Comparison of ENCODE assay signal across 8 mouse cellular contexts in the genomic region with DNA sequence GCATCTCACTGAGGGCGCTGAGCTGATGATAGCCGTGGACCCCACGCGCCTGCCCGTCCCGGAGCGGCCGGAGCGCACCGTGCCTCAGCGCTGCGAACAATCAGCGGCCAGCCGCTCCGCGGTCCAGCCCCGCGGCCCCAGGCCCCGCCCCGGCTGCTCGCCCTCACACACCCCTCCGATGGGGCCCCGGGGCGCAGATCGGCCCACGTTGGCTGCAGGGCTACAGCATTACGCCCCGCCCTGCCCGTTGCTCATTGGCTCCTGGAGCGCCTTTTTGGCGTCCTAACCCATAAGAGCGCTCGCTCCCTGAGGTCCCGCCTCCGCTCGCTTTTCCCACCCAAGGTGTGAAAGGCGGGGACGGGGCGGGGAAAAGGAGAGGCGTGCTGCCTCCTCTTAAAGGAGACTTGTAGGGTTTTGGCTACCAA. TPM values are rescaled to one million over a fixed set of nuclear protein-coding genes. Genes with fewer than 3 reads are reported as not detected.
DNase-seq lines count a peak whose midpoint lies in the region; ATAC-seq and TF ChIP-seq lines count a peak whose summit lies in the region.

A gene (minus strand): TSS at position 92 of the 425 bp plus-strand sequence.

- DNase-seq in CD4-positive, CD25-positive, alpha-beta regulatory T cell, adult 2 months (ENCODE audit: low read depth, low spot score) = peak; percentile 98
- DNase-seq in c-Kit-positive CD71-negative TER-119-negative erythroid progenitor cells, embryonic 14.5 days (ENCODE audit: low read depth) = peak; percentile 94
- peak; percentile 98 for DNase-seq in fibroblast of lung, adult 2 months (ENCODE audit: low read depth)
- peak; percentile 99 for DNase-seq in kidney, postnatal 0 days (ENCODE audit: low spot score)
- DNase-seq in liver, adult 2 months (ENCODE audit: extremely low read depth, low read depth, low spot score) = peak; percentile 92
- peak; percentile 91 to 95 for DNase-seq in spleen, postnatal 36 days (ENCODE audit: low spot score in 2 of 2)

- H3K36me3 ChIP-seq in heart, embryonic 13.5 days = no peaks in the 10 kb centered on the region
- H3K36me3 ChIP-seq in kidney, postnatal 0 days (ENCODE audit: insufficient read depth, low read length) = no peaks in the 10 kb centered on the region
- no peaks in the 10 kb centered on the region for H3K36me3 ChIP-seq in liver, adult 2 months (ENCODE audit: control insufficient read depth, insufficient read depth, low read length)

- no peak for TF ChIP-seq CTCF in kidney, postnatal 0 days (IDR thresholded peaks at IDR 0.05; ENCODE audit: low read depth)
- TF ChIP-seq CTCF in liver, adult 2 months (IDR thresholded peaks at IDR 0.05; ENCODE audit: low read depth, low read length) = no peak

- peaks cover 22% of the 10 kb centered on the region for H3K79me2 ChIP-seq in liver, adult 2 months (ENCODE audit: control insufficient read depth, insufficient read depth, low read length)

- peak; percentile 96 for TF ChIP-seq POLR2A in liver, adult 2 months (IDR thresholded peaks at IDR 0.05; ENCODE audit: extremely low read depth, insufficient read depth, low read length)

- H3K9ac ChIP-seq in heart, embryonic 13.5 days = peak within 1 kb of the TSS; percentile 97
- peak within 1 kb of the TSS; percentile 81 for H3K9ac ChIP-seq in kidney, postnatal 0 days (ENCODE audit: low read depth, low read length)
- H3K9ac ChIP-seq in liver, adult 2 months (ENCODE audit: low read depth, low read length) = peak within 1 kb of the TSS; percentile 98

- WGBS in heart, embryonic 13.5 days = under 1% methylated on average over 40 of the region's 40 CpGs
- WGBS in kidney, postnatal 0 days = under 1% methylated on average over 40 of the region's 40 CpGs
- under 1% methylated on average over 40 of the region's 40 CpGs for WGBS in liver, adult 2 months

- peak within 1 kb of the TSS; percentile 95 for H3K4me2 ChIP-seq in heart, embryonic 13.5 days
- peak within 1 kb of the TSS; percentile 97 for H3K4me2 ChIP-seq in kidney, postnatal 0 days (ENCODE audit: low read length)

- H3K4me3 ChIP-seq in heart, embryonic 13.5 days = peak within 1 kb of the TSS; percentile 94
- H3K4me3 ChIP-seq in kidney, postnatal 0 days (replicated peaks; ENCODE audit: low read depth, low read length) = peak within 1 kb of the TSS; percentile 82
- peak within 1 kb of the TSS; percentile 80 for H3K4me3 ChIP-seq in liver, adult 2 months (ENCODE audit: insufficient read depth, low read depth, low read length)

- peaks cover 54% of the 10 kb centered on the region for H3K4me1 ChIP-seq in heart, embryonic 13.5 days
- peaks cover 14% of the 10 kb centered on the region for H3K4me1 ChIP-seq in kidney, postnatal 0 days (replicated peaks; ENCODE audit: insufficient read depth, low read length)
- peaks cover 28% of the 10 kb centered on the region for H3K4me1 ChIP-seq in liver, adult 2 months (ENCODE audit: control insufficient read depth, insufficient read depth, low read length)

- no peaks in the 10 kb centered on the region for H3K9me3 ChIP-seq in heart, embryonic 13.5 days
- no peaks in the 10 kb centered on the region for H3K9me3 ChIP-seq in kidney, postnatal 0 days (replicated peaks; ENCODE audit: low read length)

- ATAC-seq in heart, embryonic 13.5 days (ENCODE audit: extremely low read depth, insufficient number of reproducible peaks, low FRiP score, low TSS enrichment) = peak; percentile 97
- peak; percentile 99 for ATAC-seq in kidney, postnatal 0 days (replicated peaks; ENCODE audit: low FRiP score, low read depth)
- peak; percentile 89 for ATAC-seq in monocyte, adult 5-6 weeks (replicated peaks; ENCODE audit: insufficient number of reproducible peaks, low FRiP score, low TSS enrichment, poor library complexity, severe bottlenecking)

- H3K27ac ChIP-seq in heart, embryonic 13.5 days (replicated peaks) = peak within 1 kb of the TSS; percentile 90
- H3K27ac ChIP-seq in kidney, postnatal 0 days = peak within 1 kb of the TSS; percentile 78
- H3K27ac ChIP-seq in liver, adult 2 months (replicated peaks; ENCODE audit: insufficient read depth, low read depth, low read length) = peak within 1 kb of the TSS; percentile 61

- H3K27me3 ChIP-seq in heart, embryonic 13.5 days (replicated peaks) = 0 out of 2 replicates have a peak, but pooled peaks cover 6% of the 10 kb centered on the region
- no peaks in the 10 kb centered on the region for H3K27me3 ChIP-seq in kidney, postnatal 0 days (ENCODE audit: insufficient read depth, low read length)
- no peaks in the 10 kb centered on the region for H3K27me3 ChIP-seq in liver, adult 2 months (ENCODE audit: control insufficient read depth, insufficient read depth, low read length)

RNA-seq across cellular contexts. Expression of the gene that starts here (rescaled TPM):
- polyA plus RNA-seq in heart, embryonic 13.5 days (2015; fragmentation: Nextera tagmentation; extraction: Ambion mirVana) = 8.1 and 8.3 TPM in 2 replicates
- polyA plus RNA-seq in kidney, postnatal 0 days (2015; fragmentation: Nextera tagmentation; extraction: Ambion mirVana) = 6.1 and 8.3 TPM in 2 replicates
- total RNA-seq in liver, adult 2 months (2014; rRNA removed) = 12.4 and 13.3 TPM in 2 replicates
- polyA plus RNA-seq in liver, adult 2 months (2012; rRNA removed) = 12.9 and 14.8 TPM in 2 replicates
- 1.5 to 4.0 TPM (median 2.8 TPM) in 3 replicates for total RNA-seq in monocyte, adult 5-6 weeks (2017)

Comparison
In these comparisons a context has a peak if more than half of its experiments do, and no peak if none do; other contexts are left out.
1. Peak in every context shown above with its lines: DNase-seq, ATAC-seq, H3K4me3 ChIP-seq and H3K27ac ChIP-seq.